Mouse (Mus musculus) G1E (cell line): ENCODE measurements around the gene Gfm2. TPM values are rescaled to one million over a fixed set of nuclear protein-coding genes. Genes with fewer than 3 reads are reported as not detected.

Experiments
- ATAC-seq: 2 replicates; pipeline ENCODE4 v1.8.0; 2016; ENCODE audit warnings: mild to moderate bottlenecking; ENCODE audit not compliant: insufficient number of reproducible peaks, poor library complexity, low FRiP score, severe bottlenecking; ENCODE audit errors: extremely low read depth
- DNase-seq: peaks from one replicate; pipeline ENCODE4 v3.0.0; 2012; ENCODE audit warnings: low spot score
- H3K27me3 ChIP-seq: 2 replicates; pipeline ENCODE4 v1.6.1; 2012; ENCODE audit warnings: mild to moderate bottlenecking, low read length, inconsistent platforms; ENCODE audit not compliant: insufficient read depth
- H3K36me3 ChIP-seq: replicated peaks from 2 replicates; pipeline ENCODE3; 2012; ENCODE audit warnings: mild to moderate bottlenecking, inconsistent platforms
- H3K4me1 ChIP-seq: 2 replicates; pipeline ENCODE4 v1.6.1; 2012; ENCODE audit warnings: low read depth, low read length, inconsistent platforms, mixed read lengths; ENCODE audit not compliant: insufficient read depth
- H3K4me3 ChIP-seq: 2 replicates; pipeline ENCODE4 v1.5.1; 2012; ENCODE audit warnings: low read depth, mild to moderate bottlenecking, inconsistent platforms, low read length, moderate library complexity, mixed read lengths
- H3K9me3 ChIP-seq: replicated peaks from 2 replicates; pipeline ENCODE4 v1.6.1; 2012; ENCODE audit warnings: inconsistent platforms
- CTCF ChIP-seq: IDR thresholded peaks from 2 replicates; pipeline ENCODE4 v1.5.1; 2012; ENCODE audit warnings: low read depth, low read length, inconsistent platforms, mixed read lengths
- GATA1 ChIP-seq: IDR thresholded peaks from 2 replicates; pipeline ENCODE4 v1.6.1; 2012; ENCODE audit warnings: borderline replicate concordance, low read length, inconsistent platforms, mixed read lengths
- GATA2 ChIP-seq: IDR thresholded peaks from 2 replicates; pipeline ENCODE4 v1.6.1; 2012; ENCODE audit warnings: low read depth, low read length, inconsistent platforms, borderline replicate concordance
- POLR2AphosphoS5 ChIP-seq: IDR thresholded peaks from 2 replicates; pipeline ENCODE4 v1.6.1; 2012; ENCODE audit warnings: low read depth, low read length, inconsistent platforms; ENCODE audit not compliant: insufficient replicate concordance
- TAL1 ChIP-seq: conservative IDR thresholded peaks from 2 replicates; pipeline ENCODE4 v1.6.1; 2012; ENCODE audit warnings: low read depth, low read length, inconsistent platforms, mixed read lengths
- polyA plus RNA-seq: library from polyadenylated mRNA; stranded (reverse); fragments of >175 nt; gene quantifications from 2 replicates; pipeline ENCODE4 v1.2.3, GENCODE M21; 2012
- total RNA-seq, 2 experiments: library from RNA; stranded (forward) in 1 of 2; stranded (reverse) in 1 of 2; fragments of 200-1000 nt in 1 of 2; fragments of >200 nt in 1 of 2; fragmentation: Nextera tagmentation in 1 of 2; gene quantifications; 2 replicates each; pipeline ENCODE4 v1.2.3; 2014 to 2017

Gfm2 gene
- total and polyA plus RNA-seq, 3 experiments, result 28.4 to 55.8 (median 51.4) TPM

GRCm38 (mm10) chr13:97206046-97206445 lies 68.3 kb downstream of the Gfm2 start:
- peaks cover 27% of the 10 kb centered on the region for H3K27me3 ChIP-seq
- 0 out of 2 replicates have a peak, but pooled peaks cover 5% of the 10 kb centered on the region for H3K9me3 ChIP-seq
- no peak for TF ChIP-seq CTCF
- no peak for TF ChIP-seq GATA1
- TF ChIP-seq POLR2AphosphoS5, result no peak
- TF ChIP-seq TAL1, result no peak
- TF ChIP-seq GATA2, result no peak
- H3K36me3 ChIP-seq, result no peaks in the 10 kb centered on the region
- DNase-seq (no peak), ATAC-seq (no peak)
- H3K4me1 ChIP-seq, result peaks cover 29% of the 10 kb centered on the region
- no peak overlapping the region for H3K4me3 ChIP-seq

- ATAC-seq, result no peak
- DNase-seq, result no peak
- H3K36me3 ChIP-seq, result no peaks in the 10 kb centered on the region
- H3K9me3 ChIP-seq, result 0 out of 2 replicates have a peak, but pooled peaks cover 5% of the 10 kb centered on the region
- H3K4me1 ChIP-seq, result peaks cover 29% of the 10 kb centered on the region
- no peak for TF ChIP-seq GATA1
- no peak for TF ChIP-seq GATA2
- no peak for TF ChIP-seq POLR2AphosphoS5
- TF ChIP-seq TAL1, result no peak
- no peak for TF ChIP-seq CTCF
- no peak overlapping the region for H3K4me3 ChIP-seq
- H3K27me3 ChIP-seq, result peaks cover 35% of the 10 kb centered on the region
Observed at GRCm38 (mm10) chr13:97207472-97208111, 69.9 kb downstream of the Gfm2 start.

- H3K4me1 ChIP-seq, result peaks cover 29% of the 10 kb centered on the region
- H3K4me3 ChIP-seq, result no peak overlapping the region
- TF ChIP-seq POLR2AphosphoS5 (no peak), CTCF (no peak), GATA2 (no peak), GATA1 (no peak), TAL1 (no peak)
- H3K36me3 ChIP-seq, result no peaks in the 10 kb centered on the region
- no peak for DNase-seq
- peaks cover 34% of the 10 kb centered on the region for H3K27me3 ChIP-seq
- H3K9me3 ChIP-seq, result 0 out of 2 replicates have a peak, but pooled peaks cover 5% of the 10 kb centered on the region
- no peak for ATAC-seq
Observed at GRCm38 (mm10) chr13:97208112-97208478, 70.4 kb downstream of the Gfm2 start.

GRCm38 (mm10) chr13:97208500-97209010 lies 70.8 kb downstream of the Gfm2 start:
- no peak for TF ChIP-seq GATA2
- TF ChIP-seq POLR2AphosphoS5, result no peak
- TF ChIP-seq TAL1, result no peak
- TF ChIP-seq GATA1, result no peak
- no peak for TF ChIP-seq CTCF
- peaks cover 28% of the 10 kb centered on the region for H3K4me1 ChIP-seq
- no peak for ATAC-seq
- 0 out of 2 replicates have a peak, but pooled peaks cover 5% of the 10 kb centered on the region for H3K9me3 ChIP-seq
- no peak for DNase-seq
- no peaks in the 10 kb centered on the region for H3K36me3 ChIP-seq
- peaks cover 30% of the 10 kb centered on the region for H3K27me3 ChIP-seq
- H3K4me3 ChIP-seq, result no peak overlapping the region

GRCm38 (mm10) chr13:97214583-97215268 lies 77.0 kb downstream of the Gfm2 start:
- TF ChIP-seq CTCF (no peak), TAL1 (no peak), GATA1 (no peak), GATA2 (no peak), POLR2AphosphoS5 (no peak)
- DNase-seq, result no peak
- Histone ChIP-seq H3K36me3 (no peaks in the 10 kb centered on the region), H3K4me3 (no peak overlapping the region), H3K4me1 (no peaks in the 10 kb centered on the region), H3K9me3 (0 out of 2 replicates have a peak, but pooled peaks cover 5% of the 10 kb centered on the region), H3K27me3 (peaks cover 27% of the 10 kb centered on the region)
- no peak for ATAC-seq

- no peak for TF ChIP-seq TAL1
- no peak for TF ChIP-seq POLR2AphosphoS5
- no peak for TF ChIP-seq GATA1
- TF ChIP-seq CTCF, result no peak
- no peak for TF ChIP-seq GATA2
- Histone ChIP-seq H3K4me3 (no peak overlapping the region), H3K4me1 (no peaks in the 10 kb centered on the region), H3K9me3 (no peaks in the 10 kb centered on the region), H3K36me3 (no peaks in the 10 kb centered on the region), H3K27me3 (peaks cover 22% of the 10 kb centered on the region)
- no peak for ATAC-seq
- no peak for DNase-seq
Observed at GRCm38 (mm10) chr13:97215563-97215962, 77.8 kb downstream of the Gfm2 start.
